Mouse (Mus musculus): ENCODE results near the gene Ugt1a6a.
"Not testable (repeated sequence)": the region's sequence is repeated elsewhere in the genome, so short reads cannot be mapped to it uniquely, and the experiment has no call there.

Ugt1a6a gene
- long read RNA-seq, experiment 1, partial matches to known transcripts, result 0 of 2 reads
- long read RNA-seq, experiment 1, other reads (novel, unspliced or antisense), result 0 of 2 reads
- long read RNA-seq, experiment 2, partial matches to known transcripts, result 0 of 4 reads
- long read RNA-seq, experiment 2, other reads (novel, unspliced or antisense), result 1 of 4 reads

DNA sequence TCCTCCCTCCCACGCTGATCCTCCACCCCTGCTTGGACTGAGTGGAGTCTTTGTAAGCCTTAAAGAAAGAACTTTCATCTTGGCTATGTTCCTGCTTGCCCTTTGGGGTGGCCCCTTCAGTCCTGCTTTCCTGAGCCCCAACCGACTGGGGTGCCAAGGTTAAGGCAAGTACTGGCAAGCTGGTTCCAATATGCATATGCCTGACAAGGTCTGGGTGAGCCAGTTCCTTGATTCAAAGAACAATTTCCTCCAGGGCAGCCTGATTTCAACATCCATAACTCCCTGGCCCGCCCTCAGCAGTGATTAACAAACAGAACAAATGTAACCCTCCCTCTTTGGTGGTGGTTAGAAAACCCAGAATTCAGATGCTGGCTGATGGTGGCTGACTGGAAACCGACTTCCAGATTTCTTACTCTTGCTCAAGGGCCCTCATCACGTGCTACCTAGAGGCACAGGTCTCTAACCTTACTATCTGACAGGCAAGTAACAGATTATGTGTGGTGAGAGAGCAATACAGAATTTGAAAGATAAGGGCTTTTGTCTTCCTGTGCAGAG is at the start of gene Ugt1a6a:
Gene Ugt1a6a (plus strand): TSS at position 353 of the 555 bp plus-strand sequence.
- intact Hi-C loops (cut with DNase I), result not testable (repeated sequence)

DNA sequence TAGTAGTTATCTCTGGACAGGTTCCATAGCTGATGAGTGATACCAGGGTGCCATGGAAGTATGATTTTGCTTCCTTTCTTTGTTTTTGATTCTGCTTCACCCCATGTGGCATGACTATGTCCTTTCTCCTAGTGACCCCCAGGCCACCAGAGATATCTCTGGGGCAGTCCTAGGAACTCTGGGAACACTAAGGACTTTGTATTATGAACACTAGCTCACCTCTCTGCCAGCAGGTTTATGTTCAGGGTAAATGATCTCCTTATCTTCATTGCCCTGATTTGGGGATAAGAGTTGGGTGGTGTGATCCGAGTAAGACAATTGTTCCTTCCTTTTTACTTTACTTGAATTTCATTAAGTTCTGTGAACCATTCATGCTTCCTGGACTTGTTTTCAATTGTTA is 48.5 kb upstream of the Ugt1a6a start:
- intact Hi-C loops (cut with DNase I), result no loop called here

DNA sequence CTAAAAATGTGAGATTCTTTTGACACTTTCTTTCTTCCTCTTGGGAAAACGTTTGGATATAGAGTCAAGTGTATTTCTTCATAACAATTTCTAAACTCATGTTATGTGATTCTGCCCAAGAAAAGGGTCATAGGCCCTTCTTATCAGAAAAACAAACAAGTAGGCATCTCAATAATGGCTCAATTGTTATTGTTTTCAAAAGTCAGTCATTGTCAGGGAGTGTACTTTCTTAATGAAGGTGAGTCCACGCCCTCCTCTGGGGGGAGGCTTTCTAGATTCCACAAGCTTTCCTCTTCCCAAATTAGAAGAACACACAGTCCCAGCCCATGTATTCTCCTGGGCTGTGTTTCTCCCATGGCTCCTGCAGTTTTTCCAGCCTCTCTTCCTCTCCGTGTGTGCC is 47.1 kb upstream of the Ugt1a6a start, which contains the start of gene Ugt1a8:
Gene Ugt1a8 (plus strand): TSS at position 301 of the 400 bp plus-strand sequence.
- intact Hi-C loops (cut with DNase I), result no loop called here

DNA sequence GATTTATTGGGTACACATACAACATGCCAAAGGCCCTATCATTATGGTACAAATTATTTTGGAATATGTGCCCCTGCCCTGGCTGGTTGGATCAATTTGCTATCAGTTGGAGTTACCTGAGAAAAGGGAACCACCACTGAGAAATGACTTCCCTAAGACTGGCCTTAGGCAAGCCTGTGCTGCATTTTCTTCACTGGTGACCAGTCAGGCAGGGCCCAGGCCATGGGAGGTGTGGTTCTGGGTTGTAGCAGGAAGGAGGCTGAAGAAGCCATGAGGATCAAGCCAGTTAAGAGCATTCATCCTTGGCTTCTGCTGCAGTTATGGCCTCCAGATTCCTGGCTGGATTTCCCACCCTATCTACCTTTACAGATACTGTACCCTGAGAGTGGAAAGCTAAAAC is 42.3 kb upstream of the Ugt1a6a start:
- intact Hi-C loops (cut with DNase I), result no loop called here

DNA sequence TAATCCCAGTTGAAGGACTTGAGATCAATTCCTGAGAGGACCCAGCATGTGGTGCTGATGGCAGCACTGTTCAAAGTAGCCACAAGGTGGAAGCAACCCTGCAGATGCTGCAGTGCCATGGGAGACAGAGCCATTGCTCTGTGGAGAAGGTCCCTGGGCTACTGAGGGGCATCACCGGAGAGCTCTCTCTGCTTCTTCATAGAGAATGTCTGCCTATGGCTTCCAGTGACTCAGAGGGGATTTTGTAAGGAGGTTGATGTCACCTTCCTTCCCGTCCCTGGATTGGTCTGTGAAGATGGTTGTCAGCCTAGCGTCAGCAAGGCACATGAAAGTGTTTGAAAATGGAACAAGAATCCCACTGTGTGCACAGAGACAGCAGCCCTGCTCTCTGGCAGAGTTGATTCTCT is 40.3 kb upstream of the Ugt1a6a start:
- intact Hi-C loops (cut with DNase I), result not testable (repeated sequence)

DNA sequence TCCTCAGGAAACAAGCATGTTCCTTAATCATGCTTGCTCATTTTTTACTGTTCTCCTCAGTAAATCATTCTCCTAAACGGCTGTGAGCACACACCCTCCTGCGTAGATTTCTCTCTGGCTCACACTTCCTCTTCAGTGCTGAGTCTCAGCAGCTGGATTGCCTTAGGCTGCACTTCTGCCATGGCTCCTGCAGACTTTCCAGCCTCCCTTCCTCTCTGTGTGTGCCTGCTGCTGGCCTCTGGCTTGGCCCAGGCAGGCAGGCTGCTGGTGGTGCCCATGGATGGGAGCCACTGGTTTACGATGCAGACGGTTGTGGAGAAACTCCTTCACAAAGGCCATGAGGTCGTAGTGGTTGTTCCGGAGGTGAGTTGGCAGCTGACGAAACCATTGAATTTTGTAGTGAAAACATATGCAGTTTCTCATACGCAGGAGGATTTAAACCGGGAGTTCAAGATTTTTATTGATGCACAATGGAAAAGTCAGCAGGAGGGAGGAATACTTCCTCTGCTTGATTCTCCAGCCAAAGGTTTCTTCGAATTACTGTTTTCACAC is 39.6 kb upstream of the Ugt1a6a start, which contains the start of gene Ugt1a7c:
Gene Ugt1a7c (plus strand): TSS at position 122 of the 552 bp plus-strand sequence.
- intact Hi-C loops (cut with DNase I), result no loop called here

DNA sequence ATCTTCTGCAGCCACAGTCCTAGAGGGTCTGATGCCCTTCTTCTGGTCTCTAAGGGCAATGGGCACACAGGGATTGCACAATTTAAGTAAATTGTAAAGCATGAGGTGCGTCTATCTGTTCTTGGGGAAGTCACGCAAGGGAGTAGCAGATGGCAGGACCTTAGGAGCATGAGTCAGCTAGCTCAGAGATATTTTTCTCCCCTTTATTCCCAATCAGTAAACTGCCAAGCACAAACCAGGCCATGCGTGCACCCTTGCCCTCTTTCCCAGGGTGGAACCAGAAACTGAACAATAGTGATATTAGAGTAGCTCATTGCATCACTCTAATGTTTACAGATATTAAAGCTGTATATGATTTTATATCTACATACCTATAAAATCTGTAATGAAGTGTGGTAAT is 36.1 kb upstream of the Ugt1a6a start:
- intact Hi-C loops (cut with DNase I), result not testable (repeated sequence)

DNA sequence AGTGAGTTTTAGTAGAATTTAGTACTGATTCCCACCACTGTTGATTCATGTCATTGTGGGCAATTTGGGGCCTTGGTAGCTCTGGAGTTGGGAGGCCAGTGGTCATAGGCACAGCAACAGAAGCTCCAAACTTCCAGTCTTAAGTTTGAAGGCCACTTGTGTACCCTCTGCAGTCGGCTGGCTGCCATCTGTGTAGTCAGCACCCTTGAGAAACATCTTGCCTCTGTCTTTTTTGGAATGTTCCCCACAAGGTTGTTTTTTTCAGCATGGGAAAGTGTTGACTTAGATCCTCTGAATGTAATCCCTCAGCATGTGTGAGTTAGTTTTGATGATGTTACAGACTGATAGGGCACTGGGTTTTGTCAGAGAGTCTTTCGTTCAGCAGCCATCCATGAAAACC is 34.9 kb upstream of the Ugt1a6a start:
- intact Hi-C loops (cut with DNase I), result not testable (repeated sequence)

DNA sequence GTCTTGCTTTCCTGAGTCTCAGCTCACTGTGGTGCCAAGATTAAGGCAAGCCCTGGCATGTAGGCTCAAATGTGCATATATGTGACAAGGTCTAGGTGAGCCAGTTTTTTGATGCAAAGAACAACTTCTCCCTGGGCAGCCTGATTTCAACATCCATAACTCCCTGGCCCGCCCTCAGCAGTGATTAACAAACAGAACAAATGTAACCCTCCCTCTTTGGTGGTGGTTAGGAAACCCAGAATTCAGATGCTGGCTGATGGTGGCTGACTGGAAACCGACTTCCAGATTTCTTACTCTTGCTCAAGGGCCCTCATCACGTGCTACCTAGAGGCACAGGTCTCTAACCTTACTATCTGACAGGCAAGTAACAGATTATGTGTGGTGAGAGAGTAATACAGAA is 31.6 kb upstream of the Ugt1a6a start, which contains the start of gene Ugt1a6b:
Gene Ugt1a6b (plus strand): TSS at position 234 of the 400 bp plus-strand sequence.
- intact Hi-C loops (cut with DNase I), result not testable (repeated sequence)

DNA sequence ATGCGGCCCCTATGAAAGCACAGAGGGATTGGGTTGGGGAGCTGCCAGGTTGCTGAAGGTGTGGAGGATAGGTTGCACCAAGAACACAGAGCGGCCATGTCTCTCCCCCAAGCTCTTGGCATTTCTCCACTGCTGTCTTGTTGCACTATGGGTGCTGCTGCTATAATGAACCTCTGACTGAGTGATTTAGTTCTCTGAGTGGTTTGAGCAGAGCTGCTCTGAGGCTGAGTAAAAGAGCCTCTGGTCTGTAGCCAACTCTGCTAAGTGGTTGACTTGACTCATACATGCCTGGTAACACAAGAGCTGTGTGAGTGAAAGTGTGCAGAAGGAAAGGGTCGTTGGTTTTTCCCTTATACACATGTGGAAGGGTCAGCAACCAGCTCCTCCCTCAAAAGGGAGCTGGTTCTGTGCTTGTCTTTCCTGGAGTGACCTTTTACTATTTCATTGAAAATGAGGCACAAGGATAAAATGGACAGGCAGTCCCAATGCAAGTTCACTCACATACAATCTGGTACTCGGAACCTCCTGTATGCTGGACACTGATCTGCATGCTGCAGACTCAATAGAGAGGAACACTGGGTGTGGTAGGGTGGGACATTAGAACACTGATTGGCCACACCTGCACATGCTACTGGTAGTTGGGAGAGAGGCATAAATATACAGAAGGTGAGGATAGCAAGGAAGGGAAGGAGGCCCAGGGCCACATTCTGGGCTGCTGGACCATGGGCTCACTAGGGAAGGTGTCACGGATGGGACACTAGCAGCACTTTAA is 30.7 kb upstream of the Ugt1a6a start:
- intact Hi-C loops (cut with DNase I), result not testable (repeated sequence)

DNA sequence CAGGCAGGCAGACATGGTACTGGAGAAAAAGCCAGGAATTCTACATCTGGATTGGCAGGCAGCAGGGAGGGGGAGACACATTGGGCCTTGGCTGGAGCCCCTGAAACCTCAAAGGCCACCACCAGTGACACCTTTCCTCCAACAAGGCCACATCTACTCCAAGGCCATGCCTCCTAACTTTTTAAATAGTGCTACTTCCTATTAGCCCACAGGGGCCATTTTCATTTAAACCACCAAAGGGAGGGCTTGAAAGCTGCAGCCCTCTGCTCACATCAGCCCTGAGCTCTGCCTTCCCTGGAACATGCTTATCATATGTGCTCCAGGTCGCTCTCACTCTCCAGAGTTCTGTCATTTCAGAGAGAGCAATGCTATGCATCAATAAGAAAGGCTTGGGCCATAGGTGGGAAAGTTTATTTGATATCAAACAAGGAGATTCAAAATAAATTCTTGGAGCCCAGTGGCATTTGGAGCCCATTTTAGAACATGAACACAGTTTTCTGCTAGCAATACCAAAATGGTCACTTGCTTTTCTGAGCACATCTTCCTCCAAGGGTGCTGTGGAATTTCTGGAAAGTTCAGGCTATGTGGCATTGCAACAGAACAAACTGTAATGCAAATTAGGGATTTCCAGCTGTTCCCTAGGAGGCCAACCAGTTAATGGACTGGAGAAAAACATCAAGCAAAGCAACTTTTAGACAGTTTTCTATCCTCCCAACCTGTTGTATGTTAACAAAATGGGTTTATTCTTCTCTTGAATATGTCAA is 29.8 kb upstream of the Ugt1a6a start:
- intact Hi-C loops (cut with DNase I), result no loop called here

DNA sequence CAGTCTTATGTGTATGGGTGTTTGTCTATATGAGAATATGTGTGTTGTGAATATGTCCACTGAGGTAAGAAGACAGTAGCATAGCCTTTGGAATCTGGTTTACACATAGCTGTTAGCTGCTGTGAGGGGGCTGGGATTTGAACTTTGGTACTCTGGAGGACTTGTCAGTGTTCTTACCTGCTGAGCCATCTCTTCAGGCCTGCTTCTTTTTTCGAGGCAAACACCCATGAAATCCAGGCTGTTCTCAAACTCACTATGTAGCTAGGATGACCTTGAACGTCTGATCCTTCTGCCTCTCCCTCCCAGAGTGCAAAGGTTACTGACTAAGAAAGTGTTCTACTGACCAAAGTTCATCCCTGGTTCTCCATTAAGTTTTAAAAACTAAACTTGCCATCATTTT is 29.0 kb upstream of the Ugt1a6a start:
- intact Hi-C loops (cut with DNase I), result no loop called here

DNA sequence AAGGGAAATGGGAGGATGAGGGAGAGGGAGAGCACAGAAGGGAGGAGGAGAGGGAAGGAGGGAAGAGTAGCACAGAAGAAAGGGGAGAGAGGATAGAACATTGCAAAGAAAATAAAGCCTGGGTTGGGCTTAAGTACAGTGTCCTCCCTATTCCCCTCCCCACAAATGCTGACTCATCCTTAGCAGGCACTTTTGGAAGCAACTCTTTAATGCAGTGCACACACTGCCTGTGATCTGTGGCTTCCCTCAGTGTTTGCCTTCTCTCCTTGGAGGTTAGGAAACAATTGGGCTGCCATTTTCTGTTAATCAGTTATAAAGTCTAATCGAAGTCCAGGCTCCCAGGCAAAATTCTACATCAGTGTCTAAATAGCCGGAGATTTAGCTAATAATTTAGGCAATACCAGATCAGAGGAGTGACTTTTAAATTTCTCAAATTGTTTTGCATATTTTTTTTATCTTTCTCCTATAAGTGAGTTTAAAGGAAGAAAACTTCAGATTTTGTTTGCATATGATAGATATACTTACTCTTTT is 25.5 kb upstream of the Ugt1a6a start:
- intact Hi-C loops (cut with DNase I), result not testable (repeated sequence)

DNA sequence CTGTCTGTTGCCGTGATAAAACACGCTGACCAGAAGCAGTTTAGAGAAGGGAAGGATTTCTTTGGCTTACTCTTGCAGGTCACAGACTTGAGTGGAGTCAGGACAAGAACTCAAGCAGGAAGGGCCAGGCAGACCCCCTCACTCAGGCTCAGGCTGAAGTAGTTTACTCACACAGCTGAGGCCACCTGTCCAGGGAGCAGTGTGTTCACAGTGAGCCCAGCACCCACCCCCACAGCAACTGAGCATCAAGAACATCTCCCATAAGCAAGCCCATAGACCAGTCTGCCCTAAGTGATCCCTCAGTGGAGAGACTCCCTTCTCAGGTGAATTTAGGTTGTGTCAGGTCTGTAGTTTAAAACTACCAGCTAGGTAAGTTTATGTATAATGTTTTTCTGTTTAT is 25.0 kb upstream of the Ugt1a6a start:
- intact Hi-C loops (cut with DNase I), result not testable (repeated sequence)

DNA sequence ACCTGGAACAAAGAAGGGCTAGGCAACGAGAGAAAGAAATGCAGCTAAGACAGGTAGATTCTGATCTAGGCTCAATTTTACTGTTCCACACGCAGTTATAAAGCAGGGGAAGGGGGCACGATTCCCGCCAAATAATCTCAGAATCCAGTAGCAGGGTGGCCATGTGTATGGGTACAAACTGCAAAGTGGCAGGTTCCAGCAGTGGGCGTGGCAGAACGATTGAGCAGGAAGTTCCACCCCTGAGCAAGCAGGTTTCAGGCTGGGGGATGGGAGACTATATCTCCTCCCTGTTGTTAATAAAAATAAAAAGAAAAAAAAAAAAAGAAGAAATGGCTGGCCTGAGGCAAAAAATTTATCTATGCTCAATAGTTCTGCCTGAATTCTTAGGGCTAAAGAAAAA is 21.8 kb upstream of the Ugt1a6a start:
- intact Hi-C loops (cut with DNase I), result not testable (repeated sequence)

DNA sequence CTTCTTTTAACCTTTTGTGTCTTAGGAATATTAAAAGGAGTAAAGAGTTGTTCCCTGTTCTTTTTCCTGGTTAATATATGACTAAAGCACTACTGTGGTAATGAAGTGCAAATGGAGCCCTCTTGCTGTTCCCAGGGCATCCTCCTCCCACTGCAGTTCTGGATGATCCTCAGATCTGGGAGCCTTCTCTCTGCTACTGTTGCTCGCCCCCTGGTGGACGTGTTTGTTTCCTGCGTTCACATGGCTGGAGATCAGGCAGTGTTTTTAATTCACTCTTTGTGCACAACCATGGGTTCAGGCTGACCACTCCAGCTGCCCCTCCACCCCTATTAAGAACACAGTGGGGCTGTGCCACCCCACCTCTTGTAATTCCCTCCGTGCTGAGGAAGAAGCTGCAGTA is 14.1 kb upstream of the Ugt1a6a start:
- intact Hi-C loops (cut with DNase I), result not testable (repeated sequence)

DNA sequence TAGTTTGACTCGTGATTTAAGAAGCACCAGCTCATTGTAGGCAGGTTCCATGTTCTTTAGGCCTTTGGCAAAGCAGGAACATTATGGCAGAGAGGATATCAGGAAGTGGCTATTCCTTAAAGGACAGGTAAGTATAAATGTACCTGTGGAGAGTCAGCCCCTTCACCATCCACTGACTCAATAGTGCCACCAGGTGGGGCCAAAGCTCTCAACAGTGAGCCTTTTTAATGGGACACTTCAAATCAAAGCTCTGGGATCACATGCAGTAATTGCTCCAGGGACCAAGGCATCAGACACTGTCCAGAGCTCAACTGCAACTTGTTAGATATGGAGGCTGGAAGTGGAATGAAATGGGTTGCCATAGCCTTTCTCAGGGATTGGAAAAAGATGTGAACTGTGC is 13.1 kb upstream of the Ugt1a6a start:
- intact Hi-C loops (cut with DNase I), result not testable (repeated sequence)

DNA sequence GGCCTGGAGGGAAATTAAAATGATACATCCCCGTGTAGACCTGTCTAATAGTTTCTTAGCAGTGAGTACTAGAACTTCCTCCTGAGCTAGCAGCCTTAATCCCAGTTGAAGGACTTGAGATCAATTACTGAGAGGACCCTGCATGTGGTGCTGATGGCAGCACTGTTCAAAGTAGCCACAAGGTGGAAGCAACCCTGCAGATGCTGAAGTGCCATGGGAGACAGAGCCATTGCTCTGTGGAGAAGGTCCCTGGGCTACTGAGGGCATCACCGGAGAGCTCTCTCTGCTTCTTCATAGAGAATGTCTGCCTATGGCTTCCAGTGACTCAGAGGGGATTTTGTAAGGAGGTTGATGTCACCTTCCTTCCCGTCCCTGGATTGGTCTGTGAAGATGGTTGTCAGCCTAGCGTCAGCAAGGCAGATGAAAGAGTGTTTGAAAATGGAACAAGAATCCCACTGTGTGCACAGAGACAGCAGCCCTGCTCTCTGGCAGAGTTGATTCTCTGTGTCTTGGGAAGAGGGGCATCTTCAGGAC is 8.7 kb upstream of the Ugt1a6a start:
- intact Hi-C loops (cut with DNase I), result not testable (repeated sequence)

DNA sequence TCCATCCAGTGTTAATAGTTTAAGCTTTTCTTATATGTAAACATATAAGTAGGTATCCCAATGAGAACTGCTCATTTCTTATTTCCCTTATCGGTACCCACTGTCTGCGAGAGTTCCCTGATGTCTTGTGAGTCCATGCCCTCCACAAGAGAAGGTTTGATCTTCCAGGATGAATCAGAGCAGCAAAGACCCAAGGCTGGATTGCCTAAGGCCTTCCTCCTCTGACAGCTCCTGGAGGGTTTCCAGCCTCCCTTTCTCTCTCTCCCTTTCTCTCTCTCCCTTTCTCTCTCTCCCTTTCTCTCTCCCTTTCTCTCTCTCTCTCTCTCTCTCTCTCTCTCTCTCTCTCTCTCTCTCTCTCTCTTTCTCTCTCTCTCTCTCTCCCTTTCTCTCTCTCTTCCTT is 5.5 kb upstream of the Ugt1a6a start:
- intact Hi-C loops (cut with DNase I), result not testable (repeated sequence)

DNA sequence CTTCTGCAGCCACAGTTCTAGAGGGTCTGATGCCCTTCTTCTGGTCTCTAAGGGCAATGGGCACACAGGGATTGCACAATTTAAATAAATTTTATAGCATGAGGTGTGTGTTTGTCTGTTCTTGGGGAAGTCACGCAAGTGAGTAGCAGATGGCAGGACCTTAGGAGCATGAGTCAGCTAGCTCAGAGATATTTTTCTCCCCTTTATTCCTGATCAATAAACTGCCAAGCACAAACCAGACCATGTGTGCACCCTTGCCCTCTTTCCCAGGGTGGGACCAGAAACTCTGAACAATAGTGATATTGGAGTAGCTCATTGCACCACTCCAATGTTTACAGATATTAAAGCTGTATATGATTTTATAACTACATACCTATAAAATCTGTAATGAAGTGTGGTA is 4.4 kb upstream of the Ugt1a6a start:
- intact Hi-C loops (cut with DNase I), result not testable (repeated sequence)
